Mouse (Mus musculus) cerebellum, adult 9-11 months (tissue): Measurements from ENCODE around the gene Rap1gap.
A peak's percentile ranks its signal among the peaks of the same experiment; 100 is the strongest.

ENCODE experiments used
- DNase-seq: peaks from one replicate; pipeline ENCODE4 v3.0.0; 2022

Gene Rap1gap

DNA sequence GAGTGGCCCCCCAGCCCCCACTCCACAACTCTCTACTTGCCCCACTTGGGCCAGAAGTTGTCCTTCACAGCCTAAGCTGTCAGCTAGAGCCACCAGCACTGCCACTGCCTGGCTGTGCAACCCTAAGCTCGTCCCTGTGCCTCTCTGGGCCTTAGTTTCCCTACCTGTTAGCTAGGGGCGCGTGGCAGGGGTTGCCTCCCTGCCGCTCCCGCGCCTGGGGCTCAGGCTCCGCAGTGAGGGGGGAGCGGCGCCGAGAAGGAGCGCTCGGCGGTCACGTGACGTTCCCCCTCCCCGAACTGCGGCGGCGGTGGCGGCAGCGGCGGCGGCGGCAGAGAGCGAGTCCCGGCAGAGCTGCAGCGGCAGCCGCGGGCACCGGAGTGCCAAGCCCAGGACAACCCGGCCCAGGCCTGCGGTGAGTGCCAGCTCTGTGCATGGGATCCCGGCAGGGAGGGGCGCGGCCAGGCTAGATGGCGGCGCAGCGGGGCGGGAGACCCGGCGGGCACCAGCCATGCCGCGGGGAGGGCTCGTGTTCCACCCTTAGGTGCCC, at the start of gene Rap1gap:
Gene Rap1gap, plus strand, starts transcription at position 294 of the 547 bp plus-strand sequence.
- DNase-seq: peak; percentile 88

DNA sequence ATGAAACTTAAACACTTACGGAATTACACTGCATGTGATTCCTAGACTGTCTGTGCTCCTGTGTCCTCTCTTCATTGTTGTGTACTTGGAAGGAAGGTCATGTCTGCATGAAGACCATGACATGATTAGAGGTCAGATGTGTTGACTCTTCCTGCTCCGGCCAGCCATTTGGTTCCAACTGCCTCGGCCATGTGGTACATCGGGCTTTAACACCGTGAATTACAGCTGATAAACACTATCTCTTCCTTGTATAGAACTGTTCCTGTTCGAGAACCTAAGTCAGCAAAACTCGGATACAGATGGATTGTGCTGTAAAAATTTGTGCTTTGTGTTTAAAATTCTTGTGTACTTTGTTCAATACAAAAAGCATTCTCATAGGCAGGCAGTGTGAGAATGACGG, 41.7 kb upstream of the Rap1gap start:
- DNase-seq: no peak

DNA sequence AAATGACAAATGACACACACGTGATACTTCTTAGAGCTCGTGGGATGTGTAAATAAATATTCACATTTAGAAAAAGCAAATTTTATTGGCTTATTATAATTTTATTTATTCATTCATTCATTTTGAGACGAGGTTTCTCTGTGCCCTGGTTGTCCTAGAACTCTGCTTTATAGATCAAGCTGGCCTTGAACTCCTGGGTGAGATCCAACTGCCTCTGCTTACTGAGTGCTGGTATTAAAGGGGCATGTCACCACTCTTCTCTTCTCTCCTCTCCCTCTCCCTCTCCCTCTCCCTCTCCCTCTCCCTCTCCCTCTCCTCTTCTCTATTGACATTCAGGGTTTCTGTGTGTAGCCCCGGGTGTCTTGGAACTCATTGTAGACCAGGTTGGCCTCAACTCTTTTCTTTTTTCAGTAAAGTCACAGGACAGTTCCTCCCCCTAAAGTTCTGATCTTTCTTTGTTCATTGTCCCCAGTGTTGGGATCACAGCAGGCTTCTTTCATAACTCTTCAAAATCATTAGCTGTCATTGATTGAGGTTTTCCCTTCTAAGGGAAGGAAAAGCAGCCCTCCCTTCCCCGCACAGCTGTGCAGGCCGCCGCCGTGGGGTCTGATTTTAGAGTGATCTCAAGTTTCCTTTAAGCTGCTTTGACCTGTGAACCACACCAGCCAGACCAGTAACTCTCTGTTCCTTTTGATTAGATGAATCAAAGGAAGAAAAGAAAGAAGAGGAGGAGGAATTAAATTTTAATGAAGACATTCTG, 36.9 kb upstream of the Rap1gap start:
- no peak for DNase-seq

DNA sequence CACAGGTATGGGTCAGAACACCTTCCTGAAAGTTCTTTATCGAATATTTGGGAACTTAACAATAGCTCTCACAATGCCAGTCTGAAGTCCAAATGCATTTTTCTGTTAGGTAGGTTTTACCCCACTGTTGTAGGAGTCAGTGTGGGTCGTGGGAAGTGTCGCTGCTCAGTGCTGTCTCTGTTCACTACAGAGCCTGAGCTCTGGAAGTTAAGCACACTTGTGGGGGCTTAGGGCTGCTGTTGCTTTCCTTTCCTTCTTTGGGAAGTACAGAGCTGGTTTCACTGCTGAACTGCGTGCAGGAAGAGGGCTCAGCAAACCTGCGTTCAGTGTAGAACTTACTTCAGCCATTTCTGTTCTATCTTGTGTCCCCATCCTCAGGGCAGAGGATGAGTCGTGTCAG, 36.1 kb upstream of the Rap1gap start:
- DNase-seq: no peak

DNA sequence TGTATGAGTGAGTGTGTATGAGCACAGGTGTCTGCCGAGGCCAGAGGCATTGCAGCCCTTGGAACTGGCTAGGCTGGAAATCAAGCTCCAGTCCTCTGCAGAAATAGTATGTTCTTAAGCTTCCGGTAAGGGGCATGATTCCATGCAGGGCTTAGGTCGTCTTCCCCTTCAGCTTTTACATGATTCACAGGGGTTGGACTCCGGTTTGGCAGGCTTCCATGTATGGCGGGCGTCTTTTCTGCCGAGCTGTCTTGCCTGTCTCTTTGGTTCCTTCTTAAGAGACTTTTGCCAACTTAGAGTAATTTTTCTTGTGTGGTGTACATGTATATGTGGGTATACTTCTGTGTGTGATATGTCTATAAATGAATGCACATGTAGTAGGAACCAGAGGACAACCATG, 35.2 kb upstream of the Rap1gap start:
- DNase-seq: no peak

DNA sequence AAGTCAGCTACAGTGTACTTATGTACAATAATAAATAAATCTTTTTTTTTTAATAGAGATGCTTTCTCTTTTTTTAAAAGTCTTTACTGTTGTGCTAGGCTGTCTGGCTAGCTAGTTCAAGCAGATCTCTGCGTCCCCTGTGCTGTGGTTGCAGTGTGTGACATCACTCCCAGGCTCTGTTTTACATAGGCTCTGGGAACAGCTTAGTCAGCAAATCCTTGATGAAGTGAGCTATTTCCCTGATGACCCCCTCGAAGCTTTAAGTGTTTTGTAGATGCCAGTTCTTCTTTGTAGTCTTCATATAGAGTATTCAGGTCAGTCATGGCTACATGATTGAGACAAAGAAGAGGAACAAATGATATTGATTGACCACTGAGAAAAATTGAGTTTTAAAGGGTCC, 34.4 kb upstream of the Rap1gap start:
- no peak for DNase-seq

DNA sequence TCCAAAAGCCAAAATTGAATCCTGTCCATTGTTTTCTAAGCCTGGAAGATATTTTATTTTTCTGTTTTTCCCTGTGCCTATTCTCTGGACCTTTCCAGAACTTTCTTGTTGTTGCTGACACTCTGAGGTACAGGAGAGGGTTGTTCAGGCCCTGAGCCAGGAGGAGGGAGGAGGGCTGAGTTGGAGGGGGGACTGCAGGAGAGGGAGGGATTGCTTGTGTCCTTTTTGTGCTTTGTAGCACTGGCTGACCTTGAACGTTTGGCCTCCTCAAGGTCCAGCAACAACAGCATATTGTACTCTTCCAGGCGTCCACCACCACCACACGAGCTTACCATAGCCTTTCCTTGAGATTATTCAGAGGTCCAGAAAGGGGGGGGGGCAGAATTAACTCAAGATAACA, 32.9 kb upstream of the Rap1gap start:
- no peak for DNase-seq

DNA sequence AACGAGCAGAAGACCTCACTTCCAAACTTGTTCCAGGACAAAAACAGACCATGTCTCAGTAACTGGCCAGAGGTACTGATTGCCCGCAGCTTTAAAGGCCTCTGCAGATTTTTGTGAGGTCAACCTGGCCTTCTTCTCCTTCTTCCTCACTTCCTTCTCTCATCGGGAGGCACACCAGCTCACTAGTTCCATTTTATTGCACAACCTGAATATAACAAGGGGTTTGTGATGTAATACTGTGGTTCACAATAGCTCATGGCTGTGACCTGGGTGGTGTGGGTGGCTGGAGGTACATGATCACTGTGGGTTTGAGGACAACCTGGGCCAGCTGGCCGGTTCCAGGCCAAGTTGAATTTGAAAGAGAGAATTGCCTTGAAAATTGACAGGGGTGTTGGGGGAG, 31.1 kb upstream of the Rap1gap start:
- DNase-seq: no peak

DNA sequence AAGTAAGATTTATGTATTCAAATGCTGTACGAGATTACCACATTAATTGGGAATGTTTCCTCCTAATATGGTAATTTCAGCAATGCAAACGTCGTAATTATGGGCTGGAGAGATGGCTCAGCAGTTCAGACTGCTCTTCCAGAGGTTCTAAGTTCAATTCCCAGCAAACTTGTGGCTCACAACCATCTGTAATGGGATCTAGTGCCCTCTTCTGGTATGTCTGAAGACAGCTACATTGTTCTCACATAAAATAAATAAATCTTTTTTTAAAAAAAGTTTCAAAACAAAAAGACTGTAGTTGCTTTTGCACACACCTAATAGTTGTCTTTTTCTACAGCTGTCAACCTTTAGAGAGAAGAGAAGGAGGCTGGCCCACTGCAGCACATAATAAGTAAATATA, 27.9 kb upstream of the Rap1gap start:
- no peak for DNase-seq

DNA sequence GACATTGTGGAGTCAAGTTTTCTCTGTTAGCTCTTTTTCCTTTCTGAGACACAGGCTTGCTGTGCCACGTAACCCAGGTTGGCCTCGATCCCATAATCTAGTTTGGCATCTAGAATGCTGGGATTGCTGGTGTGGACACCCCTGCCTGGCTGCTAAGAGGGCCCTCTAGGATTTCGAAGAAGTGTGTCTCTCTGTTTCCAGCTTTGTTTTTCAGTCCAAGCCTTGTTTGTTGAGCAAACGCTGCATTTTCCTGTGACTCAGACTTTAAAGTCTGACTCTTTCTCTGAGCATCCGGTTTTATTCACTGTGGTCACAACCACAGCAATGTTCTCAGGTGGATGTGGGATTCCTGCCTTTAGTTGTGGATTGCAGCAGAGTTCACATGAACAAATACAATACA, 23.0 kb upstream of the Rap1gap start:
- no peak for DNase-seq

DNA sequence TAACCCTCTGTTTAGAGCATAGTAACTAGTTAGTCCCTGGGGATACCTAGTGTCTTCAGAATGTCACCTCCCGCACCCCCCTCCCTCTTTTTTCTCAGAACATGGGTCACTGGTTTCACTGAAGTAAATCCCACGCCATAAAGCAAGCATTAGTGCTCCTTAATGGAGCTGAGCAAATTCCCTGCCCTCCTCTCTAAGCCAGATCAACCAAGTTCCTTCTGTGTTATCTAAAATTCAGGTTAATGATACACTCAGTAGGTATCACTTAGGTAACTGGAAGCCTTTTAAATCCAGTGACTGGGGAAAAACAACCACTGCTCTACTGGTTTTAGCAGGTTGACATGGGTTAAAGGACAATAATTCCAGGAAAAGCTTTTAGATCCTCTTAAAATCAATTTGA, 22.4 kb upstream of the Rap1gap start:
- no peak for DNase-seq

DNA sequence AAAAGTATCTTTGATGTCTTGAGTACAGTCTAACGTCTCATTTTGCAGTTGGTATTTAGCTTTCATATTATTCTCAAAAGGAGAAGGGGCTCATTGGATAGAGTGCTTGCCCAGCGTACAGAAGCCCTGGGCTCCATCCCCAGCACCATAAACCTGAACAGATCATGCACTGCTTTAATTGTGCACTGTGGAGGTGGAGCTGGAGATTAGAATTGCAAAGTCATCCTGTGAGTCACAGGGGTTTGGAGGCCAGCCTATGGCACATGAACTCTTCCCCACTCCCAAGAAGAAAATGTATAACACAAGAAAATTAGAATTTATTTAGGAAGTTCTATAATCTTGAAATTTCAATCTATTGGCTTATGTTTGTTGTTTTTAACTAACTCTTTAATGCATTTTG, 21.1 kb upstream of the Rap1gap start:
- no peak for DNase-seq

DNA sequence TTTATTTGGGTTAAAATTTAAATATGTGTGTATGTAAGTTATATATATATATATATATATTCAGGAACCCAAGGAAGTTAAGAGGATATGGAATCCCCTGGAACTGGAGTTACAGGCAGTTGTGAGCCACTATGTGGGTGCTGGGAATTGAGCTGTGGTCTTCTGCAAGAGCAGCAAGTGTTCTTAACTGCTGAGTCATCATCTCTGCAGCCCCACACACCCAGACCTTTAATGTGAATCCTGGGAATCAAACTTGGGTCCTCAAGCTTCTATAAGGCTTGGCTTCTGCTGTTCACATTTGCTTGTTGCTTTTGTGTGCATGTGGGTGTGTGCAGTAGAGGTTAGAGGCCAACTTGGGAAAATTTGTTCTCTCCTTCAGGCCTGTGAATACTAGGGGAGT, 18.3 kb upstream of the Rap1gap start:
- no peak for DNase-seq

DNA sequence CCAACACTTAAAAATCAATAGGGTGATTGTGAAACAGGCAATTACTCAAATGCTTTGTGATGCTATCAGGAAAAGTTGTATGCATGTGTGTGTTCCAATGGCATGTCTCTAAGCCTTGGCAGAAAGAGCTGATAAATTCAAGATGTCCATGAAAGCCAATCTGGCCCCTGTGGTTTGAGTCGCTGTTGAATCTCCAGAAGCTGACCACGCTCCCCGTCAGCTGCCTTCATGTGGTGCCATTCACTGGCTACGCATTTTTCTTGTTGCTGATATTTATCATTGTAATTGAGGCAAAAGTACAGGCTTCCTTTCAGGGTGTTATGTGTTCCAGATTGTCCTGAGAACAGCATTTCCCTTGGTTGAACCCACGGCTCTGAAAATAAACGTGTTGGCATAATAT, 16.9 kb upstream of the Rap1gap start:
- DNase-seq: no peak

DNA sequence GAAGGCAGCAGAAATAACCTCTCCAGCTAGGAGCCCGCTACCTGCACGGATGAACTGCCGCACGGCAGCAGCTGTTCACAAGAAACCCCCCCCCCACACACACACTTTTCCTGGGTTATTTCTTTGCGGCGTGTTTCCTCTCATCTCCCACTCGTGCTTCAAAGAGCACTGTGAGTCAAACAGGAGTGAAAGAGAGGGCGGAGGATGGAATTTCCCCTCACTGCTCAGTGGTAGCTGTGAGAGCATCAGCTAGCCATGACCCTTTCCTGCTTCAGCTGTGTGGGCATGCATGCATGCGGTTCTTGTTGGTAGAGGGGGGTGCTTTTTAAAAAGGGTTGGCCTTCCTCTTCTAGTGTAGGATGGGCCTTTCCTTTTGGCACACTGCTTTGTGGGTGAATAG, 16.3 kb upstream of the Rap1gap start:
- no peak for DNase-seq

DNA sequence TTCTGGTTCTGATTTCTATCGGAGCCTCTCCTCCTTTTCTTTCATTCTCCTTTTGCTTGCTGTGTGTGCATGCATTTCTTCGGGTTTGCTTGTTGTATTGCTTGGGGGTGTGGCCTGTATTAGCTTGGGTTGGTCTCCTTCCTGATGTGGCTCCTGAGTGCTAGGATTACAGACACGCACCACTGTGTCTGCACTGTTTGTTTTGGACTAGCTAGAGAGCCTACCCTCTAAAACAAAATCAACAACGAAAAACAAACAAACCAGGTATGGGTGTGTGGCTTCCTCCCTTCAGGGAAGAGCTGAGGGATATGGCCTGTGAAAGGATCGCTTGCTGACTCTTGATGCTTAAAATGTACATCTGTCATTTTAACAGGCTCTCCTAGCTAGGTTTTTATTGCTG, 13.6 kb upstream of the Rap1gap start:
- no peak for DNase-seq

DNA sequence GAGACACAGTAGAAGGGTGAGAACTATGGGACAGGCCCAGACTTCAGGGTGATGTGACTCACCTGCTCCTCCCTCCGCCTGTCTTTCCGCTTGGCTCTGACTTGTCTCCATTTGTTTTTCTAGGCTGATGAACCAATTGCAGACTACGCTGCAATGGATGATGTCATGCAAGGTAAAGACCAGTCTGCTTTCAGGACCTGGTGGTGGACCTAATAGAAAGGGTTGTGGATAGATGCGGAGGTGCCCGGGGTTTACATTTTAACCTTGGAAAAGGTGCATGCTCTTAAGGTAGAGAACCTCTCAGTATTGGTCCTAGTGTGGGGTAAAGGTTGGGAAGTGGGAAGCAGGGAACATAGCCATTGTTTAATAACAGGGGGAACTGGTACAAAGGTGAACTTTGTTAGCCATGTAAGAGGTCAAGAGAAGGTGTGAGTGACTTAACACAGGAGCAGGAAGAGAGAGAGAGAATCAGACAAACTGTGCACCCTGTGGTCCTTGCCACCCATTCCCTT, 11.6 kb upstream of the Rap1gap start:
- no peak for DNase-seq

DNA sequence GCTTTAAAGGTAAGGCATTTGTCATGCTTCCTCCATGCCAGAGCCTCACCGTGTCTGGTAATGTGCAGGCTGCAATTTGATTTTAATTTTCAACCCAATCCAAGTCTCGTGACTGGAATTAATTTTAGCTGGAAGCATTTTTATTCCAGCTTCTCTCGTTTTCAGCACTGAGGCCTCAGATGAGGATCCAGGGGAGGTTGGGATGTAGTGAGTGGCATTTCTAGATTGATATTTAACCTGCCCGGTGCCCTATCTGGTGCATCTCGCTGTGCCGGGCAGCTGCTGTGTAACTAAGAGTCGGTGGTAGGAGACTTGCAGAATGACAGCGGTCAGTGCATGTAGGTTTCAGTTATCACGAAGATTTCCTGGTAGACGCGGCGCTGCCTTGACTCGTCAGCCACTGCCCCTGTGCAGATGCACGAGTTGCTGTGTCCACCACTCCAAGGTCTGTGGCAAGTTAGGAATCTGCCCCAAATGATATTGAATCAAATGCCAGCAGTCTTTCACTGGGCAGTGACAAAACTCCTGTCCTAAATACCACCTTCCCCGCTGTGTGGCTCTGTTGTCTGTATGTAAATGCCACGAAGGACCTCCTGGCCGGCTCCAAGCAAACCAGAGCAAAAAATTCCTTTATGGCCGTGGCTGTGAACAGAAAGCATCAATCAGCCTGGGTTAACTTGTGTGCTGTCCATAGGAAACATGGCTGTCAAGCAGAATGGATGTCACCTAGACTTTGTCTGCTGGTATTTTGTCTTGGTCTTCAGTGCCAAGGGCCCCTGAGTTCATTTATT, 9.1 kb upstream of the Rap1gap start:
- no peak for DNase-seq

DNA sequence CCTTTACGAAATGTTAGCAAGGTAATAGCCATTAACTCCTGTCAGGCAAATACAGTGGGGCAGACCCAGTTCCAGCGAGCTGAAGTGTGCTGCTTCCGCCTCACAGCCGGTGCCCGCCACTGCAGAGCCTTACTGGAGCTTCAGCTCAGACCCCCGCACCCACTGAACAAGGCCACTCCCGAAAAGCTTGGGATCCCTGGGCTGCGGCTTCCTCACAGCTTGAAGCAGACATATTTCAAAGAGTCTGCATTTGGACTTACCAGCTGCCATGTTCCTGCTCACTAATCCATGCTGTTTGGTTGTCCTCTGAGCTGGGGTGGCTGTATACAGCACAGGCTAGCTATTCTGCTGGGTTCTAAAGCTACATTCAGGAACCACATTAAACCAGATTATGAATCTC, 6.9 kb upstream of the Rap1gap start:
- DNase-seq: no peak

DNA sequence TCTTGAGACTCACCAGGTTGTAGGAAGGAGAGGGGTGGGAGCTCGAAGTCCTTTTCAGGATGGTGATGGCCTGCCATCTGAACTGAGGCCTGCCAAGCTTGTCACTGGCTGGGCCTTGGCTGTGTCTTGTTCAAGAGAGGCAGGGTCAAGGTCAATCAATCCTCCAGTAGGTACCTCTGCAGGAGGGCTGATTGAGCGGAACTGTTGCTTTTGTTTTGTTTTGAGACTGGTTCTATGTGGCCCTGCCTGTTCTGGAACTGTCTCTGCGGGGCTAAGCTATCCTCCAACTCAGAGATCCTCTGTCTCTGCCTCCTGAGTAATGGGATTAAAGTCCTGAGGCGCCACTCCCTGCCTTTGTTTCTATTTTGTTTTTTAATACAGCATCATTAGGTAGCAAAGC, 5.0 kb upstream of the Rap1gap start:
- no peak for DNase-seq

DNA sequence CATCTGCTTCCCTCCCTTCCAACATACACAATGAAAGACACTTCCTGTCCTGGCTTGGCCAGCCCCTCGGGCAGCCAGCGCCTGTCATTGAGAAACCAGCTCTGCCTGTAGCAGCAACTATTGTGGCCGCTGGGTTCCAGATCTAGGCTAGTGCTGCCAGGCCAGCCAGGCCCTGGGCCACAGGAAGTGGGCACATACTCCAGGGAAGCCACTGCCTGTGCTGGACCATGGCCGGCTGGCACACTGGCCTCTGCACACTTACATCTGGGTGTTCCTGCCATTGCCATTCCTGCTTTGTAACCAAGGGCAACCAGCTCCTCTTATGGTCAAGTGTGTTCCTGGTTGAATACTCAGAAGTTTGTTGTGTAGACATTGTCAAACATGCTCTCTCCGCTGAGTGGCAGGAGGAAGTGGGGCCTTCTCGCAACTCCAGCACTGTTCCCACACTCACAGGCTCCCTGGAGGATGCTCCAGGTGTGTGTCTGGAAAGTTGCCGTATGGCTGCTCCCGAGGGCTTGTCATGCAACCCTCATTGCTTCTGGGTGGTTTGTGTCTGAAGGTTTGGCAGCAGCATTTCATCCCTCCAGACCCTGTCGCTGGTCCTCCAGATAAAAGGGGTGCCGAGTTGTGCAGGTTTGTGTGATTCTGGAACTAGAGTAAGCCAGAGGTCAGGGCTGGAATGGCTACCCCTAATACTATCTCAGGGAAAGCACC, 4.0 kb upstream of the Rap1gap start:
- DNase-seq: peak; percentile 64

DNA sequence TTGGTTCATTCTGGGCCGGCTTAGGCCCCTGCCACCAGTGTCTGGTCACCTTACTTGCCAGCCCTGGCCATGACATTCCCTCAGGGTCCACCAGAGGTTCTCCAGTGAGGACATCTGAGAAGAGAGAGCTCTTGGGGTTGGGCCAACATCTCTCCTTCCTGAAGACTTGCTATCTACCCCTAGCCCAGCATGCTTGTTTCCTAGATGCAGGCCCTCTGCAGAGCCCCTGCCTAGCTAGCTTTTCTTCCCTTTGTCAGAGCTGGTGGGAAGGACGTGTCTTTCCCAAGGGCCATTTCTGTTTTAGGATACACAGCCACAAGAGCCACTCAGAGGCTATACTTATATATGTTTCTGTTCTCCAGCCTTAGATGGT, 3.5 kb upstream of the Rap1gap start:
- no peak for DNase-seq

DNA sequence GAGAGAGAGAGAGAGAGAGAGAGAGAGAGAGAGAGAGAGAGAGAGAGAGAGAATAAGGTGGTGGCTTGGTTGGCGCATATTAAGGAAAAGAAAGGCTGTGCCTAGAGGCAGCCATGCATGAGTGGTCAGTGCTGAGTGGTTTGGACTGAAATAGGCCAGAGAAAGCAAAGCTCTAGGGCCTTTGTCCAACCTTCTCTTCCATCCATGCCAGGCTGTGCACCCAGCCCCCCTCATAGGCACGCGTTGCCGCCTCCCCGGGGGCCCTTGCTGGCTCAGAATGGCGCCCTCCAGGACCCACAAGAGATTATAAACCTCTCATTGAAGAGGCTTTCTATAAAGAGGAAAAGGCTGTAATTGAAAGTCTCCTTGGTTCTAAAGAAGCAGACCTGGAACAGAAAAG, 3.0 kb upstream of the Rap1gap start:
- DNase-seq: peak; percentile 82

DNA sequence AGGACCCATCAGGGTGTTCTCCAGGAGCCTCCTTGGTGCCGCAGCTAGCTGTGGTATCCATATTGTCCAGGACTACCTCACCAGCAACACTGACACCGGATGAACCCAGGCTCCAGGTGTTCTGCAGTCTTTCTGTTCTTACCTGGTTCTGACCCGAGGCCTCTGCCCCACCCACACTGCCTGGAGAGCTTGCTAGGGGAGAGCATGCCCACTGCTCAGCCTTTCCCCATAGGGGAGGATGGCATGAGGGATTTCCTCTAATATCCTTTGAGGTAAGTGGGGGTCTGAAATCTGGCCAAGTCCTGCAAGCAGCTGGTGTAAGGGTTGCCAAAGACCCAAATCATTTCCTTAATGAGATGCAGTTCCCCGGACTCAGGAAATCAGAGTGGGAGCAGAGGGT, 1.0 kb upstream of the Rap1gap start:
- DNase-seq: peak; percentile 69
